Mouse (Mus musculus) neural tube, embryonic 12.5 days (tissue): ENCODE data around the gene Dcaf15. TPM values are rescaled to one million over a fixed set of nuclear protein-coding genes. Genes with fewer than 3 reads are reported as not detected.

Experiments
- ATAC-seq: fragments of 200-750 bp; cut with Nextera tagmentation; 2 replicates; pipeline ENCODE4 v1.8.0; 2017; ENCODE audit warnings: low read depth, mild to moderate bottlenecking, moderate TSS enrichment, moderate library complexity; ENCODE audit not compliant: low FRiP score
- H3K27ac ChIP-seq: fragments of 300-500 bp; sonication (generic); 2 replicates; pipeline ENCODE4 v1.5.1; 2016
- H3K27me3 ChIP-seq: fragments of 300-500 bp; sonication (generic); replicated peaks from 2 replicates; pipeline ENCODE4 v1.6.1; 2016; ENCODE audit warnings: mild to moderate bottlenecking
- H3K36me3 ChIP-seq: fragments of 300-500 bp; sonication (generic); 2 replicates; pipeline ENCODE4 v1.6.1; 2016; ENCODE audit warnings: mild to moderate bottlenecking
- H3K4me1 ChIP-seq: fragments of 300-500 bp; sonication (generic); 2 replicates; pipeline ENCODE4 v1.6.1; 2016
- H3K4me2 ChIP-seq: fragments of 300-500 bp; sonication (generic); replicated peaks from 2 replicates; pipeline ENCODE4 v1.6.1; 2016; ENCODE audit warnings: mild to moderate bottlenecking
- H3K4me3 ChIP-seq: fragments of 300-500 bp; sonication (generic); 2 replicates; pipeline ENCODE4 v1.5.1; 2016
- H3K9ac ChIP-seq: fragments of 300-500 bp; sonication (generic); 2 replicates; pipeline ENCODE4 v1.6.1; 2016; ENCODE audit warnings: mild to moderate bottlenecking
- H3K9me3 ChIP-seq: fragments of 300-500 bp; sonication (generic); 2 replicates; pipeline ENCODE4 v1.6.1; 2016; ENCODE audit warnings: mild to moderate bottlenecking
- WGBS: fragments of 180-500 bp; shearing (Covaris S2); methylation state at CpG from one replicate; pipeline ENCODE4 v1.1.7; 2016; 5-methylcytosine and 5-hydroxymethylcytosine counted together
- microRNA counts: library from miRNA; unstranded; fragments of <30 nt; microRNA quantifications from one replicate; lab custom pipeline; 2017
- microRNA-seq: library from miRNA; unstranded; fragments of <30 nt; microRNA quantifications from one replicate; pipeline ENCODE4, GENCODE M21; 2017
- polyA plus RNA-seq: library from polyadenylated mRNA; unstranded; fragments of >200 nt; fragmentation: Nextera tagmentation; extraction: Ambion mirVana; gene quantifications from 2 replicates; pipeline ENCODE4 v1.2.1, GENCODE M21; 2016

Dcaf15 gene
- polyA plus RNA-seq, 1 experiment from 2014 or later = 19.6 TPM

- no peak overlapping the region for H3K4me2 ChIP-seq
- ATAC-seq = no peak
- H3K27ac ChIP-seq = no peak overlapping the region
- no peak overlapping the region for H3K4me3 ChIP-seq
- H3K4me1 ChIP-seq = no peaks in the 10 kb centered on the region
- no peaks in the 10 kb centered on the region for H3K27me3 ChIP-seq
- H3K9me3 ChIP-seq = no peaks in the 10 kb centered on the region
- WGBS = 88% methylated on average over 2 of the region's 2 CpGs
- no peak overlapping the region for H3K9ac ChIP-seq
- H3K36me3 ChIP-seq = no peaks in the 10 kb centered on the region
Observed at GRCm38 (mm10) chr8:84060245-84060644, 44.3 kb downstream of the Dcaf15 start.

GRCm38 (mm10) chr8:84059226-84059625 lies 45.3 kb downstream of the Dcaf15 start:
- Histone ChIP-seq H3K4me2 (no peak overlapping the region), H3K9ac (no peak overlapping the region), H3K27me3 (no peaks in the 10 kb centered on the region), H3K9me3 (no peaks in the 10 kb centered on the region), H3K4me1 (no peaks in the 10 kb centered on the region), H3K4me3 (no peak overlapping the region), H3K36me3 (no peaks in the 10 kb centered on the region), H3K27ac (no peak overlapping the region)
- no peak for ATAC-seq
- WGBS = 98% methylated on average over 2 of the region's 2 CpGs

DNA sequence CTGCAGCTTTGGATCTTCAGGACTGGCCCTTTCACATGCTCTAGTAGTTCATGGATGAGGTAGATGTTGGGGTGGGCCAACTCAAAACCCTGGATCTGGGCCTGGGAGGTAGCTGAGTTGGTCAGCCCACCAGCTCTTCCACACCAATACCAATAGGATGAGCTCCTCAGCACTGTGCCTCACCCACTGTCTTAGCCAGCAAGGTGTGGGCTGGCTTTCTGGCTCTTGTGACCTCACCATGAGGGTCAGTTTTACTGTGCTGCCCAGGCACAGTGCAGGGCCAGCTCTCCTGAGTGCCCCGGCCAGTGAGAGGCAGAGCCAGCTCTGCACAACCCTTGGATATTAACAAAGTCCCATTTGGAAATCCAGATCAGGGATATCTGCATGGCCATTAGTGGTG lies 46.7 kb downstream of the Dcaf15 start:
- no peak for ATAC-seq
- 92% methylated on average over 1 of the region's 1 CpGs for WGBS
- Histone ChIP-seq H3K4me2 (no peak overlapping the region), H3K36me3 (no peaks in the 10 kb centered on the region), H3K27ac (no peak overlapping the region), H3K4me3 (no peak overlapping the region), H3K27me3 (no peaks in the 10 kb centered on the region), H3K4me1 (no peaks in the 10 kb centered on the region), H3K9ac (no peak overlapping the region), H3K9me3 (no peaks in the 10 kb centered on the region)

DNA sequence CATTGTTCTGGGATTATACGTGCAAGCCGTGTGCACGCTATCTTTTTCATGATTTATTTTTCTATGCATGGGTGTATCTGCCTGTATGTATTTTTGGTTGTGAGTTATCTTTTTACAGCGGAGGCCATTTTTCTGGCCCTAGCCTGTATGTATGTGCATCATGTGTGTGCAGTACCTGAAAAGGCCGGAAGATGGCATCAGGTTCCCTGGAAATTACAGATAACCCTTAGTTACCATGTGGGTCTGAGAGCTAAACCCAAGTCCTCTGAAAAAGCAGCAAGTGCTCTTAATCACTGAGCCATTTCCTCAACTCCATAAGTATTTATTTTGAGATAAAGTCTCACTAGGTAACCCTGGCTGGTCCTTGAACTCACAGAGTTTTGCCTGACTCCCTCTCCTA lies 51.3 kb downstream of the Dcaf15 start:
- ATAC-seq = no peak
- no peak overlapping the region for H3K4me2 ChIP-seq

DNA sequence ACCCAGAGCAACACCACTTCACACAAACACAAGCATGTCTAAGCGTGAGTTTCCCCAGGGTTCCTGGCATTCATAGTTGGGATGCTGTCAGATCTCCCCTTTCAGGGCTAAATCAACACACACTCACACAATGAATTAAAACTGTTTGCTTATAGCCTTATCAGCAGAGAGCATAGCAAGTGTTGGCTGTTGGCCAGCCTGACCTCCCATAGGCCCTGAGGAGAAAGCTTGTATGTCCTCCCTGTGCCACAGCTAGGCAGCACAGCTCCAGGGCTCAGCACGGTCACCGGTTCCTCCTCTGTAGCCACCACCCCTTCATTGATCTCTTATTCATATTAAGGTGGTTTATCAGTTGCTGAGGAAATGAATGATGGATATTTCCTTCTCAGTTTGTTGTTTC lies 51.8 kb downstream of the Dcaf15 start:
- 91% methylated on average over 3 of the region's 3 CpGs for WGBS
- Histone ChIP-seq H3K9me3 (no peaks in the 10 kb centered on the region), H3K36me3 (no peaks in the 10 kb centered on the region), H3K27ac (no peak overlapping the region), H3K4me1 (no peaks in the 10 kb centered on the region), H3K27me3 (no peaks in the 10 kb centered on the region), H3K4me2 (no peak overlapping the region), H3K4me3 (no peak overlapping the region), H3K9ac (no peak overlapping the region)
- ATAC-seq = no peak

More for the DNA sequence above, 51.3 kb downstream of the Dcaf15 start:
- H3K4me1 ChIP-seq = no peaks in the 10 kb centered on the region
- H3K9ac ChIP-seq = no peak overlapping the region
- WGBS = 96% methylated on average over 5 of the region's 5 CpGs
- no peaks in the 10 kb centered on the region for H3K9me3 ChIP-seq
- no peak overlapping the region for H3K4me3 ChIP-seq
- no peaks in the 10 kb centered on the region for H3K36me3 ChIP-seq
- no peak overlapping the region for H3K27ac ChIP-seq
- no peaks in the 10 kb centered on the region for H3K27me3 ChIP-seq

DNA sequence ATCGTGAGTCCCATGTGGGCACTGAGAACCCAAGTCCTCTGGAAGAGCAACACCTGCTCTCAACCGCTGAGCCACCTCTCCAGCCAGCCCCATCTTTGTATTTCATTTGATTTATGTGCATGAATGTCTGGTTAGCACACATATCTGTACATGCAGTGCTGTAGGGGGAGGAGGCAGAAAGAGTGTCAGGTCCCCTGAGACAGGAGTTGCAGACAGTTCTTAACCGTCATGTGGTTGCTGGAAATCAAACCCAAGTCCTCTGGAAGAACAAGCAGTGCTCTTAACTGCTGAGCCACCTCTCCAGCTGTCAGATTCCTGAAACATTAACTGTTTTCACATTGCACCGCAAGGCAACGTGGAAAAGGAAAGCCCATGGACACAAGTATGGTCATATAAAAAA lies 56.4 kb downstream of the Dcaf15 start:
- H3K27ac ChIP-seq = no peak overlapping the region
- peaks cover 30% of the 10 kb centered on the region for H3K27me3 ChIP-seq
- H3K36me3 ChIP-seq = no peaks in the 10 kb centered on the region
- ATAC-seq = no peak
- no peaks in the 10 kb centered on the region for H3K9me3 ChIP-seq
- peaks cover 6% of the 10 kb centered on the region for H3K4me1 ChIP-seq
- no peak overlapping the region for H3K4me2 ChIP-seq
- 72% methylated on average over 5 of the region's 5 CpGs for WGBS
- H3K4me3 ChIP-seq = no peak overlapping the region
- no peak overlapping the region for H3K9ac ChIP-seq

MicroRNAs encoded within 50 kb of the gene (microRNA counts, 519-probe panel; counts per million panel counts)
- microRNA mmu-miR-709 (lab: Ali Mortazavi, UCI) = 2,879 counts per million, percentile 70 among the panel's probes with 10 or more counts

Small RNAs within 50 kb of the gene (microRNA-seq; reads per million reads assigned to microRNA genes)
- not detected for gene Mir709

Other genes starting within 250 kb of the Dcaf15 start
- gene Adgrl1, start 204.7 kb downstream of the Dcaf15 start, polyA plus RNA-seq = 34.8 and 37.0 TPM in 2 replicates
- gene Gm10644, start 149.6 kb downstream of the Dcaf15 start, polyA plus RNA-seq = 0.60 and 0.86 TPM in 2 replicates
- gene Asf1b, start 149.3 kb downstream of the Dcaf15 start, polyA plus RNA-seq = 37.1 and 41.6 TPM in 2 replicates
- gene Prkaca, start 131.8 kb downstream of the Dcaf15 start, polyA plus RNA-seq = 215 and 218 TPM in 2 replicates
- gene Samd1, start 107.1 kb downstream of the Dcaf15 start, polyA plus RNA-seq = 9.7 and 9.8 TPM in 2 replicates
- 0.83 and 0.95 TPM in 2 replicates for gene 1700067K01Rik, start 103.3 kb downstream of the Dcaf15 start, polyA plus RNA-seq
- gene 2210011C24Rik, start 92.6 kb downstream of the Dcaf15 start, polyA plus RNA-seq = 0.54 TPM in 1 of 2 replicates, not detected in the other
- gene Palm3, start 83.3 kb downstream of the Dcaf15 start, polyA plus RNA-seq = 10.2 and 10.8 TPM in 2 replicates
- 0.28 and 0.29 TPM in 2 replicates for gene Il27ra, start 62.2 kb downstream of the Dcaf15 start, polyA plus RNA-seq
- gene Rln3, start 59.8 kb downstream of the Dcaf15 start, polyA plus RNA-seq = not detected in 2 replicates
- 1.6 and 2.2 TPM in 2 replicates for gene Gm10643, start 39.6 kb downstream of the Dcaf15 start, polyA plus RNA-seq
- 9.1 and 9.3 TPM in 2 replicates for gene Rfx1, start 37.9 kb downstream of the Dcaf15 start, polyA plus RNA-seq
- 0.28 and 0.37 TPM in 2 replicates for gene Podnl1, start 21.2 kb upstream of the Dcaf15 start, polyA plus RNA-seq
- 16.9 and 18.0 TPM in 2 replicates for gene Cc2d1a, start 43.2 kb upstream of the Dcaf15 start, polyA plus RNA-seq
- 1.9 and 2.0 TPM in 2 replicates for gene 4930432K21Rik, start 43.3 kb upstream of the Dcaf15 start, polyA plus RNA-seq
- 5.3 and 6.3 TPM in 2 replicates for gene Nanos3, start 80.4 kb upstream of the Dcaf15 start, polyA plus RNA-seq
- 52.8 and 57.9 TPM in 2 replicates for gene Zswim4, start 132.3 kb upstream of the Dcaf15 start, polyA plus RNA-seq
- gene D8Ertd738e, start 145.0 kb upstream of the Dcaf15 start, polyA plus RNA-seq = 256 and 282 TPM in 2 replicates
- 60.7 and 63.3 TPM in 2 replicates for gene Mri1, start 152.6 kb upstream of the Dcaf15 start, polyA plus RNA-seq
- 18.1 and 25.1 TPM in 2 replicates for gene Ccdc130, start 165.6 kb upstream of the Dcaf15 start, polyA plus RNA-seq